Mouse (Mus musculus) T-helper 2 cell (primary cell): ENCODE measurements around the gene Mettl2.
"Not testable (repeated sequence)": the region's sequence is repeated elsewhere in the genome, so short reads cannot be mapped to it uniquely, and the experiment has no call there.

ENCODE experiments used
- in situ Hi-C: fragments of 300-600 bp; cut with MboI, MseI; formaldehyde crosslinking; loops from one replicate; pipeline ENCODE4 v1.15.1; 2025; ENCODE audit warnings: high pct_unique_total_duplicates

The Mettl2 gene

GRCm38 (mm10) chr11:105125735-105126519 is at the start of gene Mettl2:
Gene Mettl2, plus strand, starts transcription at chr11:105126425.
- in situ Hi-C loops = loop anchor here (10.0 kb wide), 1 partner anchor 1421 kb away; no protein-coding TSS in a partner anchor

DNA sequence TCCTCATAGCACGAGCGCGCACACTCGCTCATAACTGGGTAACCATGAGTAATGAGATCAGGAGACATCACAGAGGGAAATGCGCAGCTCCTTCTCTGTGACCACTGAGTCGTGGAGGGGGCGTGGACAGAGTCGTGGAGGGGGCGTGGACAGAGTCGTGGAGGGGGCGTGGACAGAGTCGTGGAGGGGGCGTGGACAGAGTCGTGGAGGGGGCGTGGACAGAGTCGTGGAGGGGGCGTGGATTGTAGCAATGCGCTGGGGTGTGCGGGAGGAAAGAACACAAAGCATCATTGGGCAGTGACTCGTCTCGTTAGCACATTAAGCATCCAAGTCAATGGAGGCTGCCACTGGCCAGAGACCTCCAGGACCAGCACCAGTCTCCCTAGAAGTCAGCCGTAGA is 13.8 kb upstream of the Mettl2 start:
- in situ Hi-C loops = loop anchor here (25.0 kb wide), 1 partner anchor 550 kb away; the partner anchor contains the start of genes Cdc27 and Myl4

GRCm38 (mm10) chr11:105117814-105118213 is 8.4 kb upstream of the Mettl2 start:
- in situ Hi-C loops = loop anchor here (25.0 kb wide), 1 partner anchor 556 kb away; the partner anchor contains the start of genes Cdc27 and Myl4

- in situ Hi-C loops = loop anchor here (10.0 to 25.0 kb wide), 2 partner anchors 558 to 1416 kb away; partner anchors contain the start of genes Cdc27 and Myl4
These were observed 5.6 kb upstream of the Mettl2 start for GRCm38 (mm10) chr11:105120551-105121061.

DNA sequence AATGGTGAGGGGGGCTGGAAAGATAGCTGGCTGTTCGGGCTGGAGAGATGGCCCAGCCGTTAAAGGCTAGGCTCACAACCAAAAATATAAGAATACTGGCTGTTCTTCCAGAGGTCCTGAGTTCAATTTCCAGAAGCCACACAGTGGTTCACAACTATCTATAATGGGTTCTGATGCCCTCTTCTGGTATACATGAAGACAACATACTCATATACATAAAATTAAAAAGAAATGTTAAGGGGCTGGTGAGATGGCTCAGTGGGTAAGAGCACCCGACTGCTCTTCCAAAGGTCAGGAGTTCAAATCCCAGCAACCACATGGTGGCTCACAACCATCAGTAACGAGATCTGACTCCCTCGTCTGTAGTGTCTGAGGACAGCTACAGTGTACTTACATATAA is 4.4 kb upstream of the Mettl2 start:
- in situ Hi-C loops = loop anchor here (10.0 to 25.0 kb wide), 2 partner anchors 559 to 1417 kb away; partner anchors contain the start of genes Cdc27 and Myl4

DNA sequence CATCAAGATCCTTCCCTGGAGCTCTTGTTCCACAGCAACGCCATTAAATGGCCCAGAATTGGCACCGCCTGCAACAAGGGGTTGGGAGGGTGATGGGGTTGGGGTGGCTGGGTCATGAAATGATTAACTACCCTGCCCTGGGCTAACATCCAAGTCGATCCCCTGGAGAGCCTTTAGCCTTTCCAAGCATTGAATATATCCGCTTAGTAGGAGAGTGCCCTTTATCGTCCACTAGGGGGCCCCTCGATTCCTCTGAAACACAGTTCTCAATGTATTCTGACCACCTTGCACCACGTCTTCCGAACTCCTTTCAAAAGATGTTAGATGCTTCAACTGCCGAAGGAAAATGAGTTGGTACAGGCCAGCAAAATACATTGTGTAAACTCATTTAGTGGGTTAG is 2.2 kb upstream of the Mettl2 start:
- in situ Hi-C loops = loop anchor here (10.0 to 25.0 kb wide), 2 partner anchors 562 to 1419 kb away; partner anchors contain the start of genes Cdc27 and Myl4

DNA sequence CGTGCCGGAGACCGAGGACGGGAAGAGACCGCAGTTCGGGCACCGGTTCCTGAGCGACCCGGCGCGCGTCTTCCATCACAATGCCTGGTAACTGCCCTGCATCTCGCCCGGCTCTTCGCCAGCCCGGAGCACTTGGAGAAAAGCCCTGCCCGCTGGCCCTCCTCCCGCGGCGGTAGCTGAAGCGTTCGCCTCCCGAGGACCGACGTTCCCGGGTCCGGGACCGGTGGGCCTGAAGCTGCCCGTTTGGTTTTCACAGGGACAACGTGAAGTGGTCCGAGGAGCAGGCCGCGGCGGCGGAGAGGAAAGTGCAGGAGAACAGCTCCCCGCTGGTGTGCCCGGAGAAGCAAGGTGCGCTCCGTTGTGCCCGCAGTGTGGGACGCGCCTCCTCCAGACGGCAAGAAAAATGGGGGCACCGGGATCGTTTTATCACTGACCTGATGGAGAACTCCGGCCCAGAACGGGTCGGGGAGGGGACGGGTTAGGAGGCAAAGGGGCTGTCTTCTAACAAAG is 350 bp downstream of the Mettl2 start:
- in situ Hi-C loops = loop anchor here (10.0 kb wide), 1 partner anchor 1422 kb away; no protein-coding TSS in a partner anchor

GRCm38 (mm10) chr11:105135692-105136091 is 9.5 kb downstream of the Mettl2 start:
- in situ Hi-C loops = no loop called here

DNA sequence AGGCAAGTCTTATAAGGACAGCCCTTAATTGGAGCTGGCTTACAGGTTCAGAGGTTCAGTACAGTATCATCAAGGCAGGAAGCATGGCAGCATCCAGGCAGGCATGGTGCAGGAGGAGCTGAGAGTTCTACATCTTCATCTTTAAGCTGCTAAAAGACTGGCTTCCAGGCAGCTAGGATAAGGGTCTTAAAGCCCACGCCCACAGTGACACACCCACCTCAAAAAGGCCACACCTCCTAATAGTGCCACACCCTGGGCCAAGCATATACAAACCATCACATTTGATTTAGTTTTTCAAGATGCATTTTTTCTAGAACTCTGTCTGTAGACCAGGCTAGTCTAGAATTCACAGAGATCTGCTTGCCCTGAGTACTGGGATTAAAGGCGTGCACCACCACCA is 11.0 kb downstream of the Mettl2 start:
- in situ Hi-C loops = not testable (repeated sequence)

DNA sequence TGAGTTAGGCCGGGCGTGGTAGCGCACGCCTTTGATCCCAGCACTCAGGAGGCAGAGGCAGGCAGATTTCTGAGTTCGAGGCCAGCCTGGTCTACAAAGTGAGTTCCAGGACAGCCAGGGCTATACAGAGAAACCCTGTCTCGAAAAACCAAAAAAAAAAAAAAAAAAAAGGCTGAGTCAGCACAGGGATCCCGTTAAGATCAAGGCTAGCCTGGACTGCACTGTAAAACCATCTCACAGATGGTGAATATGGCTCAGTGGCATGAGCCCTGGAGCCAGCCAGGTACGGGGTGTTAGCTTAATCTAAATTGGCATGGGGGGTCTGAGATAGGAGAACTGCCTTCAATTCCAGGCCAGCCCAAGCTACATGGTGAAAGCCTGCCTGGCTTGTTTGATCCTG is 14.3 kb downstream of the Mettl2 start:
- in situ Hi-C loops = not testable (repeated sequence)

DNA sequence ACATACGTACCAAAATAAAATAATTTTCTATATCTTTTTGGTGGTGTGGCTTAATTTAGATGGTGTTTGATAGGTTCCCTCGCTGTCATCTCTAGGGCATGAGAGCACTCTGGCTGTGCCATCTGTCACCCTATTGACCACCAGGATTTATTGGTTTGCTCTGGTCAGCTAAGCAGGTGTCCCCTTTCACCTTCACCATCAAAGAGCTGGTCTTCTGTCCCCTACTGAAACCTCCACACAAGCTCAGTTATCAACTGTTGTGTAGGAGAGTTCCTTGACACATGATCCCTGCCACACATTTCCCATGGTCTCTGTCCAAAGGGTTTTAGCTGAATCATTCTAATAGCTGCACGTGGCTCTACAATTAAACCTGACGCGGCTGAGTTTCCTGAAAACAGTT is 14.9 kb downstream of the Mettl2 start:
- in situ Hi-C loops = no loop called here

DNA sequence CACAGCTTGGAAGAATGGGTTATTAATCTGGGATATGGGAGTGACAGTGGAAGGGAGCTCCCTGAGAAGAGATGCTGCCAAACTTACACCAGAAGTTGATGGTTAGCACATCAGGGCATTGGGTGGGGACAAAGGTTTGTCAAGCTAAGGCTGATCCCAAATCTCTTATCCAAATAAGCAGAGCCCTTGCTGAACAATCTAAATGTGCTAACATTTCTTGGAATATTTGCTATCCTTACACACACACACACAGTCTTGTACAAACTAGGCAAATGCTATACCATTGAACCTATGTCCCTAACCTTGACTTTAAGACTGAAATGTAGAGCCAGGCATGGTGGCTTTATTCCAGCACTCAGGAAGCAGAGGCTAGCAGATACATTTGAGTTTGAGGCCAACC is 17.3 kb downstream of the Mettl2 start:
- in situ Hi-C loops = no loop called here

GRCm38 (mm10) chr11:105144084-105144483 is 17.9 kb downstream of the Mettl2 start:
- in situ Hi-C loops = no loop called here

DNA sequence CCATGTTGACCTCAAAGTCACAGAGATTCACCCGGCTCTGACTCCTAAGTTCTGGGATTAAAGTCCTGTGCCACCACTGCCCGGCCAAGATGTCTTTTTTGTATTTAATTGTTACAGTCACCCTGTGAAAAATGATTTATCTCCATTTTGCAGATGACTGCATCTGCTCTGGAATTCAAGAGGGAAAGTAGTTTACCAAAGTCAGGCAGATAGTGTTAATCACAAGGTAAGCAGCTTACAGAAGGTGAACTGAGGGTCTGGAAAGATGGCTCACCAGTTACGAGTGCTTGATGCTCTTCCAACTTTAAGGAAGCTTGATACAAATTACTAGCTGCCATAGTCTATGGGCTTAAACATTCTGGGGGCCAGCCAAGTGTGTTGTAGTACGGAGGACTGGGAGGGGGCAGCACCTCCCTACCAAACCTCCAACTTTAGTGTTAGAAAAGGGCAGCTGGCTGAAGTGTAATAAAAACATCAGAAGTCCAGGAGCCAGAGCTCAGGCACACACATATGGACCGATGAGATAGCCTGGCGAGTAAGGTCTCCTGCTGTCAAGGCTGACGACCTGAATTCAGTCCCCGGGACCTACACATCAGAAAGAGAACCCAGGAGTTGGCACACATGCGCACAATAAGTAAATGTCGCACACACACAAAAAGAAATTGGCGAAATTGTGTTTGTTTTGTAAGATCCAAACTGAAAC is 18.4 kb downstream of the Mettl2 start:
- in situ Hi-C loops = no loop called here

GRCm38 (mm10) chr11:105145211-105145610 is 19.0 kb downstream of the Mettl2 start:
- in situ Hi-C loops = no loop called here

DNA sequence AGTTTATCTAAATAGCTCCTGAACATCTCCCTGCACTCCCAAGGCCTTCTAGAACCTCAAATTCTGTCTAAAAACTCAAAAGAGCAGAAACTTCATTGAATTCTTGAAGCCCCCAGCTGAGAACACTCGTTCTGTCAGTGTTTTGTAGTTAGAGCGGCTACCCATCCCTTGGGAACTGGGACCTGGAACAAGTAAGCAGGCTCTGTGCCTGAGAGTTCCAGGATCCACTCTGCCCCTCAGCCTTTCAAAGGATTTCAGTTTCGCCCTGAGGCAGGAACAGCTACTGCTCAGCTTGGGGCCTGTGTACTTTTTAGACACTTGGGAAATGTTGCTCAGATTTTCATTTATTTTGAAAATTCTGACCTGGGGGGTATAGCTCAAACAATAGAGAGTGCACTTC is 20.4 kb downstream of the Mettl2 start, which contains the start of gene Gm10842:
Gene Gm10842, plus strand, starts transcription at position 301 of the 400 bp plus-strand sequence.
- in situ Hi-C loops = no loop called here

DNA sequence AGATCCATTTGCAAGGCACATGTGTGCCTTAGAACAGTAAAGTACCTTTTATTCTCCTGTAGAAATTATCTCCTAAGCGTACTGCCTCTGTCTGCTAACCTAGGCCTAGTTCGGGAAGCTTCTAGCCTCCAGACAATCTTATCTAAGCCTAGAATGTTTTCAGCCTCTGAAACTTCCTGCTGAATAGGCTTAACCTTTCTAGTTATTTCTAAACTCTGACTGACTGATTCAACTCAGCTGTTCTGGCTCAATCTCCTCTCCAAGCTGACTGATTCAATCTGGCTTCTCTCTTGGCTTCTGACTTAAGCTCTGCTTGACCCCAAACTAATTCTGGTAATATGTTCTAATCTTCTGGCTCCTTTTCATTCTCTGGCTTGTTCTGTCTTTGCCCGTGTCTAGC is 23.1 kb downstream of the Mettl2 start:
- in situ Hi-C loops = no loop called here

DNA sequence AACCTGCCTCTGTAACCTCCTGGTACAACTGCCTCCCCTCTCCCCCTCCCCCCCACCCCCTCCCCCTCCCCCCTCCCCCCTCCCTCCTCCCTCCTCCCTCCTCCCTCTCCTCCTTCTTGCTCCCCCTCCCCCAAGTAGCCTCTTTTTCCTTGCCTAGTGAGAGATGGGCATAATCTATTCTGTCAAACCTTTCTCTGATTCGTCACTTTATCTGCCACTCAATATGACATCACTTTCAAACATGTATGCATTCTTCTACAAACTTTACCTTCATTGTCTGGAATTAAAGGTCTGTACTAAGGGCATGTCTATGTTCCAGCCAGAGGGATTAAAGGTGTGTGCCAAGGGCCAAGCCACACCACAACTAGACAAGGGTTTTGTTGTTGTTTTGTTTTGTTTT is 23.5 kb downstream of the Mettl2 start:
- in situ Hi-C loops = no loop called here

DNA sequence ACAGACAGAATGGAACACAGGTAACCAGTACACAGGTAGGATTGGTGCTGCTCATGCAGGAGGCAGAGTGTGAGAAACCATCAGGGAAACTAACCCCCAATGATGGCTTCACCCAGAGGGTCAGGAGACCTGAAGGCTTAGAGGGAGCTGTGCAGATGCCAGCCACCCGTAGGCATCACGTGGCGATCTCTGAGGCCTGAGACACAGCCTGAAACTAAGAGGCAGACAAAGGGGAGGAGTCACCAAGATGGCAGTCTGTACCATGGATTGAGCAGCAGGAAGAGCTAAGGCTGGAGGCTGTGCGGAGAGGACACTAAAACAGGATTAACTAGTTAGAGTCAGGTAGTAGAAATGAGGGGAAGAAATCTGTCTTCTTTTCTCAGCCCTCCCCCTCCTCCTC is 24.5 kb downstream of the Mettl2 start:
- in situ Hi-C loops = no loop called here

DNA sequence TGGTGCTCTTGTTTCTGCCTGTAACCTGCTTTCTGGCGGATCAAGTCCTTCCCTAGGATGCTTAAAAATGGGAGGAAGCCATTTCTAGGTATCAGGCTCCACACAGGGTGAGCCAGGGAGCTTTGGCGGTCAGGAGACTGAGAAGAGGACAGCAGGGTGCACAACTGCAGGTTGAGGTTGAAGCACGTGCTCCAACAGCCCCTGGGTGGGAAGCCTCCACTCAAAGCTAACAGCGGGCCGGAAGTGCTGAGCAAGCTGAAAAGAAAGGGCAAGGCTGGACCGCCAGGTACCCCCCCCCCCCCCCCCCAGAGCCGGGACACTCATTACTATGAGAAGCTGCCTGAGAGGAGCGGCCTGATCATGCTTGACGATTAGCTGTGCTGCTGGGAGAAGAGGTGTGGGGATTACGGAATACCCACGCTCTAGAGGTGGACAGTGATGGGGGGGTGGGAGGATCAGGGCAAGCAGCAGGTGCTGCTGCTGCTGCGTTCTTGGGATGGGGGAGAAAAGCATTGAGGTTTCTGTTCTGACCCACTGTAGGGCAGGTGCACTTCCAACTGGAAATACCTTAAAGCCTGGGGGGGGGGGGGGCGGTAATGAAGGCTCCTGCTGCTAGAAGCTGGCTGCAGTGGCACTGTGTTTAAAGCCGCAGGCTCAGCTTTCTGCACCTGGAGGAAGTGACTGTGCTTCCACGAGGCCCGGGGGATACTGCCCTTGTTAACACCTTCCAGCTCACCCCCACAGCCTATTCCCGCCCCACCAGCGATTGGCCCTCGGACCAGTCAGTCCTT is 25.2 kb downstream of the Mettl2 start:
- in situ Hi-C loops = no loop called here

DNA sequence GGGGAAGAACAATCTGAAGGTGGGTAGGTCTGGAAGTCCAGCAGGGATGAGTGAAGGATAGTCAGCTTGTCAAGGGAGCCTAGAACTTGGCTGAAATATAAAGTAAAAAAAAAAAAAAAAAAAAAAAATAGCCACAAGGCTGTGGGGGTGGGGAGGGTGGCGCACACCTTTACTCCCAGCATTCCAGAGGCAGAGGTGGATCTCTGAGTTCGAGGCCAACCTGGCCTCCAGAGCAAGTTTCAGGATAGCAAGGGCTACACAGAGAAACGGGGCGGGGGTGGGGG is 25.7 kb downstream of the Mettl2 start:
- in situ Hi-C loops = no loop called here
